Mouse (Mus musculus) embryonic facial prominence, embryonic 12.5 days (tissue): Measurements from ENCODE around the gene Nudt4. TPM values are rescaled to one million over a fixed set of nuclear protein-coding genes. Genes with fewer than 3 reads are reported as not detected.

ENCODE experiments used
- ATAC-seq: fragments of 200-750 bp; cut with Nextera tagmentation; 2 replicates; pipeline ENCODE4 v1.8.0; 2017; ENCODE audit not compliant: insufficient number of reproducible peaks, insufficient read depth, low FRiP score, low TSS enrichment
- H3K27ac ChIP-seq: fragments of 300-500 bp; sonication (generic); 2 replicates; pipeline ENCODE4 v1.5.1; 2016; ENCODE audit warnings: mild to moderate bottlenecking
- H3K27me3 ChIP-seq: fragments of 300-500 bp; sonication (generic); 2 replicates; pipeline ENCODE4 v1.6.1; 2016; ENCODE audit warnings: mild to moderate bottlenecking, moderate library complexity
- H3K36me3 ChIP-seq: fragments of 300-500 bp; sonication (generic); 2 replicates; pipeline ENCODE4 v1.6.1; 2016; ENCODE audit warnings: mild to moderate bottlenecking
- H3K4me1 ChIP-seq: fragments of 300-500 bp; sonication (generic); 2 replicates; pipeline ENCODE4 v1.6.1; 2016
- H3K4me2 ChIP-seq: fragments of 300-500 bp; sonication (generic); replicated peaks from 2 replicates; pipeline ENCODE4 v1.6.1; 2016; ENCODE audit warnings: mild to moderate bottlenecking, moderate library complexity
- H3K4me3 ChIP-seq: fragments of 300-500 bp; sonication (generic); 2 replicates; pipeline ENCODE4 v1.5.1; 2016; ENCODE audit warnings: mild to moderate bottlenecking
- H3K9ac ChIP-seq: fragments of 300-500 bp; sonication (generic); 2 replicates; pipeline ENCODE4 v1.6.1; 2016; ENCODE audit warnings: mild to moderate bottlenecking, moderate library complexity
- H3K9me3 ChIP-seq: fragments of 300-500 bp; sonication (generic); 2 replicates; pipeline ENCODE4 v1.6.1; 2016; ENCODE audit warnings: mild to moderate bottlenecking, moderate library complexity
- WGBS: fragments of 180-500 bp; shearing (Covaris S2); methylation state at CpG from one replicate; pipeline ENCODE4 v1.1.7; 2016; 5-methylcytosine and 5-hydroxymethylcytosine counted together
- polyA plus RNA-seq: library from polyadenylated mRNA; unstranded; fragments of >200 nt; fragmentation: Nextera tagmentation; extraction: Ambion mirVana; gene quantifications from 2 replicates; pipeline ENCODE4 v1.2.1, GENCODE M21; 2016

Gene Nudt4
- polyA plus RNA-seq, 1 experiment from 2014 or later, result 122 TPM

GRCm38 (mm10) chr10:95513768-95514556 is 50.0 kb downstream of the Nudt4 start:
- Histone ChIP-seq H3K4me2 (peak overlapping the region; percentile 58), H3K36me3 (no peaks in the 10 kb centered on the region), H3K4me1 (peaks cover 16% of the 10 kb centered on the region), H3K27me3 (no peaks in the 10 kb centered on the region), H3K9me3 (no peaks in the 10 kb centered on the region; the same call in 1 of the 2 replicates), H3K9ac (peak overlapping the region; percentile 60), H3K4me3 (peak overlapping the region; percentile 96), H3K27ac (peak overlapping the region; percentile 98)
- WGBS, result 35% methylated on average over 15 of the region's 15 CpGs
- 0 out of 2 replicates have a peak, but pooled peaks have one; percentile 18 for ATAC-seq

GRCm38 (mm10) chr10:95512635-95513034 is 51.3 kb downstream of the Nudt4 start:
- H3K27ac ChIP-seq, result no peak overlapping the region
- whole genome bisulfite sequencing, result 76% methylated on average over 8 of the region's 8 CpGs
- no peak for ATAC-seq
- H3K9me3 ChIP-seq, result no peaks in the 10 kb centered on the region; the same call in 1 of the 2 replicates
- peaks cover 14% of the 10 kb centered on the region for H3K4me1 ChIP-seq
- H3K9ac ChIP-seq, result no peak overlapping the region
- H3K4me3 ChIP-seq, result no peak overlapping the region
- no peaks in the 10 kb centered on the region for H3K27me3 ChIP-seq
- no peaks in the 10 kb centered on the region for H3K36me3 ChIP-seq
- no peak overlapping the region for H3K4me2 ChIP-seq

- H3K4me2 ChIP-seq, result no peak overlapping the region
- no peak overlapping the region for H3K9ac ChIP-seq
- no peak overlapping the region for H3K27ac ChIP-seq
- peaks cover 6% of the 10 kb centered on the region; the same call in 1 of the 2 replicates for H3K4me1 ChIP-seq
- 78% methylated on average over 3 of the region's 3 CpGs for WGBS
- ATAC-seq, result no peak
- no peak overlapping the region for H3K4me3 ChIP-seq
- no peaks in the 10 kb centered on the region for H3K27me3 ChIP-seq
- no peaks in the 10 kb centered on the region for H3K36me3 ChIP-seq
- no peaks in the 10 kb centered on the region; the same call in 1 of the 2 replicates for H3K9me3 ChIP-seq
These were observed 54.7 kb downstream of the Nudt4 start for GRCm38 (mm10) chr10:95509263-95509662.

GRCm38 (mm10) chr10:95508793-95509192 is 55.2 kb downstream of the Nudt4 start:
- 73% methylated on average over 6 of the region's 6 CpGs for WGBS
- Histone ChIP-seq H3K9ac (no peak overlapping the region), H3K27ac (no peak overlapping the region), H3K27me3 (no peaks in the 10 kb centered on the region), H3K4me1 (peaks cover 1% of the 10 kb centered on the region; the same call in 1 of the 2 replicates), H3K4me3 (no peak overlapping the region), H3K36me3 (no peaks in the 10 kb centered on the region), H3K4me2 (no peak overlapping the region), H3K9me3 (no peaks in the 10 kb centered on the region; the same call in 1 of the 2 replicates)
- no peak for ATAC-seq

GRCm38 (mm10) chr10:95508126-95508525 is 55.8 kb downstream of the Nudt4 start:
- WGBS, result 79% methylated on average over 8 of the region's 8 CpGs
- H3K27me3 ChIP-seq, result no peaks in the 10 kb centered on the region
- H3K36me3 ChIP-seq, result no peaks in the 10 kb centered on the region
- H3K4me2 ChIP-seq, result no peak overlapping the region
- H3K9ac ChIP-seq, result no peak overlapping the region
- ATAC-seq, result no peak
- H3K9me3 ChIP-seq, result no peaks in the 10 kb centered on the region; the same call in 1 of the 2 replicates
- no peak overlapping the region for H3K27ac ChIP-seq
- no peak overlapping the region for H3K4me3 ChIP-seq
- H3K4me1 ChIP-seq, result no peaks in the 10 kb centered on the region

GRCm38 (mm10) chr10:95504341-95504740 is 59.6 kb downstream of the Nudt4 start:
- H3K36me3 ChIP-seq, result no peaks in the 10 kb centered on the region
- no peak overlapping the region for H3K27ac ChIP-seq
- H3K9ac ChIP-seq, result no peak overlapping the region
- H3K4me3 ChIP-seq, result no peak overlapping the region
- ATAC-seq, result no peak
- 15% methylated on average over 1 of the region's 1 CpGs for WGBS
- H3K4me1 ChIP-seq, result peaks cover 7% of the 10 kb centered on the region; the same call in 1 of the 2 replicates
- H3K4me2 ChIP-seq, result no peak overlapping the region
- H3K9me3 ChIP-seq, result no peaks in the 10 kb centered on the region
- H3K27me3 ChIP-seq, result no peaks in the 10 kb centered on the region

GRCm38 (mm10) chr10:95503443-95504235 is 60.3 kb downstream of the Nudt4 start:
- 88% methylated on average over 14 of the region's 14 CpGs for WGBS
- no peak for ATAC-seq
- Histone ChIP-seq H3K4me1 (peaks cover 7% of the 10 kb centered on the region; the same call in 1 of the 2 replicates), H3K9ac (no peak overlapping the region), H3K4me2 (no peak overlapping the region), H3K36me3 (no peaks in the 10 kb centered on the region), H3K4me3 (no peak overlapping the region), H3K27me3 (no peaks in the 10 kb centered on the region), H3K9me3 (no peaks in the 10 kb centered on the region), H3K27ac (no peak overlapping the region)

GRCm38 (mm10) chr10:95501463-95502081 is 62.4 kb downstream of the Nudt4 start, which contains the start of gene Mrpl42:
Mrpl42 (minus strand) TSS chr10:95501940.
- under 1% methylated on average over 35 of the region's 35 CpGs for WGBS
- ATAC-seq, result peak; percentile 91
- Histone ChIP-seq H3K27ac (peak within 1 kb of the TSS; percentile 85), H3K9me3 (no peaks in the 10 kb centered on the region), H3K9ac (peak within 1 kb of the TSS; percentile 78), H3K4me1 (peaks cover 7% of the 10 kb centered on the region; the same call in 1 of the 2 replicates), H3K27me3 (no peaks in the 10 kb centered on the region), H3K36me3 (peaks cover 12% of the 10 kb centered on the region), H3K4me2 (peak within 1 kb of the TSS; percentile 59), H3K4me3 (peak within 1 kb of the TSS; percentile 73)

GRCm38 (mm10) chr10:95501033-95501432 is 62.9 kb downstream of the Nudt4 start:
- Histone ChIP-seq H3K9me3 (no peaks in the 10 kb centered on the region), H3K4me3 (peak overlapping the region; percentile 73), H3K9ac (peak overlapping the region; percentile 78), H3K27ac (peak overlapping the region; percentile 85; the same call in 1 of the 2 replicates), H3K36me3 (peaks cover 12% of the 10 kb centered on the region), H3K27me3 (no peaks in the 10 kb centered on the region), H3K4me1 (peaks cover 7% of the 10 kb centered on the region; the same call in 1 of the 2 replicates), H3K4me2 (peak overlapping the region; percentile 59)
- WGBS, result 2% methylated on average over 7 of the region's 7 CpGs
- no peak for ATAC-seq
